Mouse (Mus musculus) midbrain, embryonic 14.5 days (tissue): ENCODE measurements at regions not wholly inside any gene's neighbourhood (a gene's known extent, or its start where the extent isn't known, plus 50 kb on each side); places are given as distances from the start of the nearest gene placed in this dataset.
A peak's percentile ranks its signal among the peaks of the same experiment; 100 is the strongest.

ENCODE experiments used
- ATAC-seq: fragments of 200-750 bp; cut with Nextera tagmentation; 2 replicates; pipeline ENCODE4 v1.8.0; 2017; ENCODE audit warnings: moderate number of reproducible peaks, moderate library complexity; ENCODE audit not compliant: low FRiP score, low TSS enrichment
- DNase-seq: peaks from one replicate; pipeline ENCODE4 v3.0.0-alpha.2; 2015
- H3K27ac ChIP-seq: fragments of 300-500 bp; sonication (generic); replicated peaks from 2 replicates; pipeline ENCODE4 v1.5.1; 2014; ENCODE audit warnings: mild to moderate bottlenecking, low read depth, low read length, moderate library complexity
- H3K27me3 ChIP-seq: fragments of 300-500 bp; sonication (generic); 2 replicates; pipeline ENCODE4 v1.6.1; 2014; ENCODE audit warnings: low read length, control low read depth, mixed read lengths; ENCODE audit not compliant: control insufficient read depth, insufficient read depth
- H3K36me3 ChIP-seq: fragments of 300-500 bp; sonication (generic); 2 replicates; pipeline ENCODE4 v1.6.1; 2014; ENCODE audit warnings: low read length, control low read depth; ENCODE audit not compliant: control insufficient read depth, insufficient read depth
- H3K4me1 ChIP-seq: fragments of 300-500 bp; sonication (generic); 2 replicates; pipeline ENCODE4 v1.6.1; 2014; ENCODE audit warnings: mild to moderate bottlenecking, antibody characterized with exemption, low read length, control low read depth; ENCODE audit not compliant: control insufficient read depth, insufficient read depth
- H3K4me2 ChIP-seq: fragments of 300-500 bp; sonication (generic); 2 replicates; pipeline ENCODE4 v1.6.1; 2014; ENCODE audit warnings: mild to moderate bottlenecking, low read length, moderate library complexity
- H3K4me3 ChIP-seq: fragments of 300-500 bp; sonication (generic); replicated peaks from 2 replicates; pipeline ENCODE4 v1.5.1; 2014; ENCODE audit warnings: low read depth, low read length
- H3K9ac ChIP-seq: fragments of 300-500 bp; sonication (generic); replicated peaks from 2 replicates; pipeline ENCODE4 v1.6.1; 2014; ENCODE audit warnings: mild to moderate bottlenecking, low read length, moderate library complexity
- H3K9me3 ChIP-seq: fragments of 300-500 bp; sonication (generic); 2 replicates; pipeline ENCODE4 v1.6.1; 2016; ENCODE audit warnings: low read length, control low read depth, mixed read lengths; ENCODE audit not compliant: control insufficient read depth
- WGBS: fragments of 180-500 bp; shearing (Covaris S2); extraction: QIAGEN DNeasy Blood & Tissue Kit; methylation state at CpG from one replicate; pipeline ENCODE4 v1.1.7; 2014; 5-methylcytosine and 5-hydroxymethylcytosine counted together

DNA sequence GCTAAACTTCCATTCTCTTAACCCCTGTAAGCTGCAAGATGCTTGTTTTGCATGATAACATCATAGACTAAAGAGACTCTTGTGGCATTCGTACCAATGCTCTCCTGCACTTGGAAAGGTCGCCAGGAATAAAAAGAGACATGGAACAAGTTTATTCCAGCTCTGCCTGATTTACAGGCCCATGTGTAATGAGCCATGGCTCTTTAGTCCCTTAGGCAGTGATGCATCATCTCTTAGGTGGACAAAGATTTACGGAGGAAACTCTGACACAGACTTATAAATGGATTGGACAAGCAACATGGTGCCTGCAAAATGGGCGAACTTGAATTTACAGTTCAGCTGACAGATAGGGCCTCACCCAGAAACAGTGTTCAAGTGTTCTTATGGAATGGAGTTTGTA lies 288.7 kb upstream of the BB014433 start:
- H3K27me3 ChIP-seq = no peaks in the 10 kb centered on the region
- no peak overlapping the region for H3K9ac ChIP-seq
- H3K4me3 ChIP-seq = no peak overlapping the region
- WGBS = 86% methylated on average over 4 of the region's 4 CpGs
- no peak overlapping the region for H3K27ac ChIP-seq
- ATAC-seq (no peak), DNase-seq (no peak)
- no peaks in the 10 kb centered on the region for H3K36me3 ChIP-seq
- H3K9me3 ChIP-seq = no peaks in the 10 kb centered on the region
- no peak overlapping the region for H3K4me2 ChIP-seq
- no peaks in the 10 kb centered on the region for H3K4me1 ChIP-seq

DNA sequence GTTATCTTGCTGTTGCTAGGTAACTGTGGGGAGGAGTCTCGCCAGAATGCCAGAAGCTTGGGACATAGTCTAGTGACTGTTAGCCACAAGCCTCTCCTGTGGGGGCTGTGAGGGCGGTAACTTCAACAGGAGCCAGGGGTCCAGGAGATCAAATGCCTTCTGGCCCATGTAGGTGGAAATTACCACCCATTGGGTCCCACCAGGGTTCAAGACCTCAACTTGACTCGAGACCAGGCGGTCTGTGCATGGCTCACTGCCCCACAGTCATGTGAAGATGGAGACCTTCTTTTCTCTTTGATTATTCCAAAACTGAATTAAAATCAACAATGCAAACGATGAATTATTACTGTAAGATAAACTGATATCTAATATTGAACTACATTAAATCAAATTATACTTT lies 281.4 kb upstream of the BB014433 start:
- no peak overlapping the region for H3K4me3 ChIP-seq
- WGBS = 45% methylated on average over 5 of the region's 5 CpGs
- no peaks in the 10 kb centered on the region for H3K9me3 ChIP-seq
- no peaks in the 10 kb centered on the region for H3K27me3 ChIP-seq
- ATAC-seq (no peak), DNase-seq (no peak)
- H3K9ac ChIP-seq = no peak overlapping the region
- H3K36me3 ChIP-seq = no peaks in the 10 kb centered on the region
- no peaks in the 10 kb centered on the region for H3K4me1 ChIP-seq
- H3K27ac ChIP-seq = no peak overlapping the region
- H3K4me2 ChIP-seq = no peak overlapping the region

DNA sequence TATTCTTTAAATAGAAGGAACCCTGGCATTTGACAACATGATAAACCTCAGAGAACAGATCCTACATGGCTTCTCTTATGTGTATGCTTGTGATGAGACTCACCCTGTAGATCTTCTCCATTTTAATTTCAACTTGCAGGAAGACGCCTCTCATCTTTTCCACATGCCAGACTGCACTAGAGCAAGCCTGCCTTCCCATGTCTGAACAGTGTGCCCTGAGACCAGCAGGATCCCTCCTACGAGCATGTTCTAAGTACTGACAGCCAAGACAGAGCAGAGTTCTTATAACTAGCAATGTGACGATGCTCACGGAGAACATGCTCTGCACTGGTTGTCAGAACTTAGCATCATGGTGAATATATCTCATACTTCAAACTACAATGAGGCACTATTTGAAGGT lies 277.5 kb upstream of the BB014433 start:
- Histone ChIP-seq H3K27ac (no peak overlapping the region), H3K4me1 (no peaks in the 10 kb centered on the region), H3K27me3 (no peaks in the 10 kb centered on the region), H3K36me3 (no peaks in the 10 kb centered on the region), H3K4me3 (no peak overlapping the region), H3K9me3 (no peaks in the 10 kb centered on the region), H3K4me2 (no peak overlapping the region), H3K9ac (no peak overlapping the region)
- DNase-seq (no peak), ATAC-seq (no peak)
- WGBS = 90% methylated on average over 4 of the region's 4 CpGs

DNA sequence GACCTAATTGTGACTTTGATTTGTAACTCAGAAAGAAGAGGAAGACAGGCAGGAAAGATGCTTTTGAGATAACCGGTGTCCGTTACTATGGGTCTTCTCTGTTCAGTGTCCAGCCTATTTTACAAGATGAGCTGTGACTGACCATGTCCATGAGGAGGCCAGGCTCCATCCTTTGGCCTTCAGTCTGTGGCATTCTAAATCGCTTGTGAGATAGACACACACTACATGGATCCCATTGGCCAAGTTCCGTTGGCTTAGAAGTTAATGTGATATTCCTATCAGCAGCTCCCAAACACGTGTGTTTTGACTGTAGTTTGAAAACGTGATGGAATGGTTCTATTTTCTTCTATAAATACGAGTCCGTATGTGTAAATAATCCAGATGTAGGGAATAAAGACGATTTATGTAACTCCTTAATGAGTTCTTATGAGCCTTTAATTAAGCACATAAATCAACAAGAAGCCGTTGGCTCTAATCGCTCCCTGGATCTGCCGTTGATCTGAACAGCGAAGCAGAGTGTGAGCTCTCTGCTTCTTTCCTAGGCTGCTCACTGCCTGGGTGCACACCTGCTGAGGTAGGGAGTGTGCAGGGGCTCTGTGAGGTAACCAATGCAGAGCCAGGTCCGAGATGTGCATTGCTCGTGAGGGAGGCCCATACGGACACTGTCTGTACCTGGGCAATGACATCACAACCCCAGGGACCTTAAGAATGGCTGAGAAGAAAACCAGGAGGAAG lies 272.4 kb upstream of the BB014433 start:
- H3K4me1 ChIP-seq = no peaks in the 10 kb centered on the region
- H3K27ac ChIP-seq = no peak overlapping the region
- H3K4me3 ChIP-seq = no peak overlapping the region
- no peak for ATAC-seq
- no peaks in the 10 kb centered on the region for H3K27me3 ChIP-seq
- H3K9ac ChIP-seq = no peak overlapping the region
- no peaks in the 10 kb centered on the region for H3K9me3 ChIP-seq
- H3K36me3 ChIP-seq = no peaks in the 10 kb centered on the region
- DNase-seq = no peak
- H3K4me2 ChIP-seq = no peak overlapping the region
- WGBS = 91% methylated on average over 16 of the region's 16 CpGs

DNA sequence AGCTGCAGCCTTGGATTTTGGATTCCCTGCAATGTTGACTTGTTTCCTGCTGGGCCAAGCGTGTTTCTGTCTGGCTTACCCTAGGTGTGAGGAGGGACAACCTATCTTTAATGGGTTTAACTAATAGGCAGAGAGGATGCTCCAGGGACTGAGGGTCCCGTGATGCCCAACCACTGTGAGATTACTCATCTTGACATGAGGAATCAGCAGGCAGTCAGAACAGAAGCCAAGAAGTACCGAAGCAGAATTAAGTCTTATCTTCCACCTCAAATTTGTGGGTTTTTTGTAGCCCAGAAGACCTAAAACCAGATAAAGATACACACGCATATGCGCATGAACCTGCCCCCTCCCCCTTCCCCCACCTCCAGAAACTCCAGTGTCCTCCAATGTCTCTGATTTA lies 267.6 kb upstream of the BB014433 start:
- no peaks in the 10 kb centered on the region for H3K4me1 ChIP-seq
- no peak overlapping the region for H3K9ac ChIP-seq
- no peaks in the 10 kb centered on the region for H3K36me3 ChIP-seq
- H3K4me3 ChIP-seq = no peak overlapping the region
- no peak for ATAC-seq
- no peak for DNase-seq
- no peak overlapping the region for H3K27ac ChIP-seq
- no peaks in the 10 kb centered on the region for H3K27me3 ChIP-seq
- H3K9me3 ChIP-seq = no peaks in the 10 kb centered on the region
- H3K4me2 ChIP-seq = no peak overlapping the region
- 88% methylated on average over 5 of the region's 5 CpGs for WGBS

DNA sequence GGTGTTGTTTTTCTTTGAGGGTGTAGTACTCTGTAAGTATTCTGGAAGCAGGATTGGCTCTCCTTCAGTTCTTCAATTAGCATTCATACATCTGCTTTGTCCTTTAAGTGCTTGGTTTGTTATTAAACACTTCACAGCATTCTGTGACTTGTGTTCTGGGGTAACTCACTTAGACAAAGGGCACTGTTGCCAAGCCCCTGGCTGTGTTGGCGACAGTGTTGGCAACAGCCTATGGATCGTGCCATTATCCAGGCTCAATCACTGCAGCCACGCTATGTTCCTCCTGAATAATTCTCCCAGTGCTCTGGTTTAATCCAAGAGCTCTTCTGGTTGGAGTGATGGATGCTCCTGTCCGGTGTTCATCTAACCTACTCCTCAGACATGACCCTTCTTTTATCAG lies 265.6 kb upstream of the BB014433 start:
- H3K9ac ChIP-seq = no peak overlapping the region
- no peak for ATAC-seq

DNA sequence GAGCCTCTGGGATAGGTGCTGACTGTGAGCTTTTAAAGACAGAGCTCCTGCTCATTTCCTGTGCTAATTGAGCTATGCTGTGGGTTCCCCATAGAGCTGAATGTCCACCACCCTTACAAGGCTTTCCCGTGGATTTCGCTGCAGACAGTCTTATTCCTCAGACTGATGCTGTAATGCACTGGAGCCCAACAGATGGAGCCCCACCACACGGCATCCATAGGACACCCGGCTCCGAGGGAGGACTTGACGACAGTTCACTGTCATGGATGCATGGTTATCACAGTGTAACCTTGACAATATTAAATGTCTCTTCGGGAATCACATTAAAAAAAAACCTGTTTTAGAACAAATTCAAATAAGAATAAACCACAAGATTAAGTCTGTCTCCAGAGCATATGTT lies 265.2 kb upstream of the BB014433 start:
- Histone ChIP-seq H3K9ac (no peak overlapping the region), H3K4me2 (no peak overlapping the region), H3K27ac (no peak overlapping the region), H3K27me3 (no peaks in the 10 kb centered on the region), H3K4me3 (no peak overlapping the region), H3K4me1 (no peaks in the 10 kb centered on the region), H3K36me3 (no peaks in the 10 kb centered on the region), H3K9me3 (0 out of 2 replicates have a peak, but pooled peaks cover 3% of the 10 kb centered on the region)
- peak; percentile 2 for DNase-seq
- ATAC-seq = no peak
- WGBS = 89% methylated on average over 7 of the region's 7 CpGs

More for the DNA sequence above, 265.6 kb upstream of the BB014433 start:
- H3K9me3 ChIP-seq = 0 out of 2 replicates have a peak, but pooled peaks cover 3% of the 10 kb centered on the region
- H3K36me3 ChIP-seq = no peaks in the 10 kb centered on the region
- no peaks in the 10 kb centered on the region for H3K4me1 ChIP-seq
- no peaks in the 10 kb centered on the region for H3K27me3 ChIP-seq
- H3K4me2 ChIP-seq = no peak overlapping the region
- no peak for DNase-seq
- no peak overlapping the region for H3K4me3 ChIP-seq
- no peak overlapping the region for H3K27ac ChIP-seq
- WGBS = 82% methylated on average over 4 of the region's 4 CpGs

DNA sequence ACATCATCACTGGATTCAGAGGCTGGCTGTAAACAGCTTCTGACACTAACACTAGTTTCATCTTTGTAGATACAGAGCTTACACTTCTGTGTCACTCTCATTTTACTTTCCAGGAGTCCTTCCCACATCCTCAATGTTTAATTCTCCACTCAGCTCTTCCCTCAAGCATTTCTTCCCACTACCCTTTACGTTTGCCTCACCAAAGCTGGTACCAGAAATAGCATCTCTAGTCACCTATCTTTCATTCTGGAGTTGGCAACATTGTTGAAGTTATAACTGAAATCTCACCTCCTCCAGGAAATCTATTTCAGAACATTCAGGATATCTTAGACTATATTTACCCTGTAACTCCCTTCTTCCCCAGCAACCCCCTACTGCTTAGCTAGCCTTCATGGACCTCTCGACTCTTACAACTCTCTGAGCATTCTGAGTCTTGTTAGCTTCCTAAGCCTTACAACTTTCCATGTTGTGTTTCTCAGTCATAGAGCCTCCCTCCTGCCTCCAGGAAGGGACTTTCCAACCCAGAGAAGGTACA lies 258.3 kb upstream of the BB014433 start:
- 89% methylated on average over 2 of the region's 2 CpGs for WGBS
- H3K27ac ChIP-seq = no peak overlapping the region

DNA sequence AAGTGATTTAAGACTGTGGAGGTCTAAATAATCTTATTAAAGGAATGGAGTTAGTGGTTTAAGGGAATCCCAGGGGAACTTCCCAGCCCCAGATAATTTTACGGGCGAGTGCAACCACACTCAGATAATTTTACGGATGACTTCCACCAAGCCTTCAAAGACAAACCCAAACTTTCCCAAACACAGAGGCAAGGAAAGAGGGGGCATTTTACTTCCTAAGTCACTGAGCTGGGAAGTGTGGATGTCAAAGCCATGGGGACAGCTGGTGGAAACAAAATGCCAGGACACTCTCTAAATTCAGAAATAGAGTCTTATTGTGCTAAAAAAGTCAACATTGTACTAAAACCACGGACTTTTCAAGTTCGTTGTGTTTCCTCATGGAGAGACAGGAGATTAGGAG lies 227.9 kb upstream of the BB014433 start:
- Histone ChIP-seq H3K9ac (no peak overlapping the region), H3K4me3 (no peak overlapping the region), H3K27me3 (no peaks in the 10 kb centered on the region), H3K36me3 (no peaks in the 10 kb centered on the region), H3K27ac (no peak overlapping the region), H3K9me3 (no peaks in the 10 kb centered on the region), H3K4me1 (0 out of 2 replicates have a peak, but pooled peaks cover 5% of the 10 kb centered on the region), H3K4me2 (no peak overlapping the region)
- no peak for DNase-seq
- ATAC-seq = no peak
- 35% methylated on average over 5 of the region's 5 CpGs for WGBS

More for the DNA sequence above, 258.3 kb upstream of the BB014433 start:
- no peaks in the 10 kb centered on the region for H3K4me1 ChIP-seq
- no peaks in the 10 kb centered on the region for H3K36me3 ChIP-seq
- no peak overlapping the region for H3K4me2 ChIP-seq
- no peak overlapping the region for H3K4me3 ChIP-seq
- H3K27me3 ChIP-seq = no peaks in the 10 kb centered on the region
- no peak for ATAC-seq
- DNase-seq = no peak
- 0 out of 2 replicates have a peak, but pooled peaks cover 3% of the 10 kb centered on the region for H3K9me3 ChIP-seq
- H3K9ac ChIP-seq = no peak overlapping the region
